Mouse (Mus musculus): Measurements from ENCODE around the gene Disp2.

GRCm38 (mm10) chr2:118841186-118841585, 61.7 kb downstream of the Disp2 start:
- TF ChIP-seq CTCF (IDR thresholded peaks at IDR 0.05; ENCODE audit: low read depth, low read length) (no peak), POLR2AphosphoS5 (IDR thresholded peaks at IDR 0.05; ENCODE audit: insufficient replicate concordance, low read depth, low read length) (no peak), GATA1 (IDR thresholded peaks at IDR 0.05; ENCODE audit: borderline replicate concordance, low read length) (no peak), TAL1 (conservative IDR thresholded peaks at IDR 0.05; ENCODE audit: low read depth, low read length) (no peak), GATA2 (IDR thresholded peaks at IDR 0.05; ENCODE audit: borderline replicate concordance, low read depth, low read length) (no peak)

All from G1E (cell line).